Mouse (Mus musculus): Measurements from ENCODE around the gene Endog.

The Endog gene

GRCm38 (mm10) chr2:30211408-30212168 lies 40.3 kb downstream of the Endog start:
- in situ Hi-C loops (cut with MboI), result no loop called here

DNA sequence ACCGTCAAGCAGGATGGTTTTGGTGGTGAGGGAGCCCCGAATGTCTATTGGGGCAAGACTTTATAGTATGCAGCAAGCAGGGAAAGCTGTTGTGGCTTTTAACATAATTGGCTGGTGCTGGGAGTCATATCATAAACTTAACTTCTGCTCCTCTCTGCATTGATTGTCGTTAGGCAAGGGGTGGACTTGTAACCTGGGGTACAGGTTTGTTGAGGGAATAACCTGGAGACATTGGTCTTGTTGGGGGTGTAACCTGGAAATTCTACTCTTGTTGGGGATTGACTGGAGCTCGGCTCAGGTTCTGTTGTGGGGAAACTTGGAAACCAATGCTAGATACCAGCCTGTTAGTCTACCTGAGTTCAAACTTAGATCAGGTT lies 40.9 kb downstream of the Endog start:
- in situ Hi-C loops (cut with MboI), result no loop called here

- in situ Hi-C loops (cut with MboI), result no loop called here
These were observed 41.7 kb downstream of the Endog start for GRCm38 (mm10) chr2:30212951-30213350.

GRCm38 (mm10) chr2:30214745-30215144 lies 43.5 kb downstream of the Endog start:
- in situ Hi-C loops (cut with MboI), result no loop called here

GRCm38 (mm10) chr2:30215493-30215892 lies 44.2 kb downstream of the Endog start:
- in situ Hi-C loops (cut with MboI), result no loop called here

- in situ Hi-C loops (cut with MboI), result no loop called here
These were observed 45.0 kb downstream of the Endog start for GRCm38 (mm10) chr2:30216293-30216692.

Measured in mature B cell (primary cell).